Mouse (Mus musculus): Measurements from ENCODE around the gene Hmga1b. TPM values are rescaled to one million over a fixed set of nuclear protein-coding genes. Genes with fewer than 3 reads are reported as not detected.

Gene Hmga1b
- polyA plus RNA-seq, 1 experiment, result 1.4 TPM

DNA sequence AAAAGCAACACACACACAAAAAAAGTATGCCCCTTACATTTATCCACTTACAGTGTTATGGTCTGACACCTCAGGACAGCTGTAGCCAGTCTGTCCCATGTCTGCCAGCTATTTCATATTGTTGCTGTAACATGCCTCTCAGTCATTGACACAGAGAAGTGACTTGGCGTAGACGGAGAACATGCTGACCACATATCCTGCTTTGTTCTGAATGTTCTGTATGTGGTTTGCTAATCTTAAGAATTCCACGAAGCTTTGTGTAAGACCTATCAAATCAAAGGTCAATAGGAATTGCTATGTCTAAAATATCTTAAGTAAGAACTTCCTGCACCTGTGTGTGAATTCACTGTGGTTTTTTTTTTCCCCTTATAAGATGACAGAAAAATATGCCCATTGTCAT, 35.6 kb downstream of the Hmga1b start:
- Histone ChIP-seq H3K27ac (ENCODE audit: insufficient read depth, low read length) (no peak overlapping the region), H3K4me3 (ENCODE audit: insufficient read depth, low read length) (no peak overlapping the region), H3K4me1 (ENCODE audit: control insufficient read depth, insufficient read depth, low read length) (peaks cover 2% of the 10 kb centered on the region; the same call in 1 of the 2 replicates)
- TF ChIP-seq POLR2A (IDR thresholded peaks at IDR 0.05; ENCODE audit: extremely low read depth, insufficient read depth, low read length) (no peak), CTCF (IDR thresholded peaks at IDR 0.05; ENCODE audit: extremely low read depth, insufficient read depth, low read length) (no peak)

GRCm38 (mm10) chr11:120799316-120799890, 36.8 kb downstream of the Hmga1b start:
- TF ChIP-seq CTCF (IDR thresholded peaks at IDR 0.05; ENCODE audit: extremely low read depth, insufficient read depth, low read length), result no peak
- no peak for TF ChIP-seq POLR2A (IDR thresholded peaks at IDR 0.05; ENCODE audit: extremely low read depth, insufficient read depth, low read length)
- Histone ChIP-seq H3K27ac (ENCODE audit: insufficient read depth, low read length) (no peak overlapping the region), H3K4me1 (ENCODE audit: control insufficient read depth, insufficient read depth, low read length) (peaks cover 2% of the 10 kb centered on the region; the same call in 1 of the 2 replicates), H3K4me3 (ENCODE audit: insufficient read depth, low read length) (no peak overlapping the region)

DNA sequence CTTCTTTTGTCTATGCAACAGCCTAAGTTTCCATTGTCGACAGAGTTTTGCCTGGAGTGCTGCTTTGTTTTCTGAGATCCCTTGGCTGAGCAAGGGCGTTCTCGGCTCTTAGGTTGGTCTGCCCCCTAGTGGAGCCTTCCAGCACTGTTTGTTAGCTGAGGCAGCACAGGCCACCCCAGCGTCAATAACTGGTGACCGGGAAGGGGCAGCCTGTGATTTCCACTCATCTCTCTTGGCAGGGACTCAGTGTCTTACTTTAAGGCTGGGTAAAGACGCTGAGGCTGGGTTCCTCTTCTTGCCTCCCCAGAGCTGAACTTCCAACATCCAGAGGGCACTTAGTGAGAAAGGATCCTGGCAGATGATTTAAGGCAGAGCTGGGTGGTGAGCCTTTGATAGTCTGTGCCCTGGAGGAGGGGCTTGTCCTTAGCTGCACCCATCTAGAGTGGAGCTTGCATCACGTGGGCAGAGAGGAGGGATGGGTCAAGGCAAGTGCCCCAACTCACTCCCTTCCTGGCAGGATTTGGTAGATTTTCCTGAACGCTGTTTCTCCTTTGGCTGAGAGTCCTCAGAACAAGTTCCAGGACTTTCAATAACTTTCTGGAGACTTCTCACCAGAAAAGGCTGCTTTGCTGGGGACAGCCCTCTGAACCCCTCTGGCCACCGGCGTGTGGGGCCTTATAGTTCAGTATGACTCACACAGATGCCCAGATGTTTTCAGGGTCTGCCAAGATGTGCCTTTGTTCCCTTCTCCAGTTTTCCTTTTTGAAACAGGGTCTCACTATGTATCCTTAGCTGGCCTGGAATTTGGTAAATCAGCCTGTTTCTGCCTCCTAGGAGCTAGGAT, 37.7 kb downstream of the Hmga1b start:
- peak overlapping the region; percentile 24; the same call in 1 of the 2 replicates for H3K27ac ChIP-seq (ENCODE audit: insufficient read depth, low read length)
- TF ChIP-seq CTCF (IDR thresholded peaks at IDR 0.05; ENCODE audit: extremely low read depth, insufficient read depth, low read length), result peak; percentile 79
- TF ChIP-seq POLR2A (IDR thresholded peaks at IDR 0.05; ENCODE audit: extremely low read depth, insufficient read depth, low read length), result no peak
- peaks cover 2% of the 10 kb centered on the region; the same call in 1 of the 2 replicates for H3K4me1 ChIP-seq (ENCODE audit: control insufficient read depth, insufficient read depth, low read length)
- H3K4me3 ChIP-seq (ENCODE audit: insufficient read depth, low read length), result no peak overlapping the region

DNA sequence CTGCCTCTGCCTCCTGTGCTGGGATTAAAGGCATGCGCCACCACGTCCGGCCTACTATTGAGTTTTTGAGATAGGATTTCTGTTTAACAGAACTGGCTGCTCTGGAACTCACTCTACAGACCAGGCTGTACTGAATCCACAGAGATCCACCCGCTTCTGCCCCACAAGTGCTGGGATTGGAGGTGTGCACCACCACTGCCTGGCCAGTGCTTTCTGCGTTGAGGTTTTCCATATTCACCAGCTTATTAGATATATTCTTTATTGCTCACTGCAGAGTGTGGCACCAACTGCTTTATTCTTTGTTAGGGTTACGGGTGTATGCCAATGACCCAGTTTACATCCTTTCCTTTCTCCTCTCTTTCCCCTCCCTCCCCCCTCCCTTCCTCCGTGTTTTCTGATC, 41.7 kb downstream of the Hmga1b start:
- H3K4me1 ChIP-seq (ENCODE audit: control insufficient read depth, insufficient read depth, low read length), result no peaks in the 10 kb centered on the region
- TF ChIP-seq CTCF (IDR thresholded peaks at IDR 0.05; ENCODE audit: extremely low read depth, insufficient read depth, low read length), result no peak
- no peak for TF ChIP-seq POLR2A (IDR thresholded peaks at IDR 0.05; ENCODE audit: extremely low read depth, insufficient read depth, low read length)
- H3K27ac ChIP-seq (ENCODE audit: insufficient read depth, low read length), result no peak overlapping the region
- H3K4me3 ChIP-seq (ENCODE audit: insufficient read depth, low read length), result no peak overlapping the region

- Histone ChIP-seq H3K27ac (ENCODE audit: insufficient read depth, low read length) (no peak overlapping the region), H3K4me1 (ENCODE audit: control insufficient read depth, insufficient read depth, low read length) (no peaks in the 10 kb centered on the region), H3K4me3 (ENCODE audit: insufficient read depth, low read length) (no peak overlapping the region)
- TF ChIP-seq POLR2A (IDR thresholded peaks at IDR 0.05; ENCODE audit: extremely low read depth, insufficient read depth, low read length), result no peak
- TF ChIP-seq CTCF (IDR thresholded peaks at IDR 0.05; ENCODE audit: extremely low read depth, insufficient read depth, low read length), result no peak
Observed at GRCm38 (mm10) chr11:120804769-120805168, 42.2 kb downstream of the Hmga1b start.

- TF ChIP-seq POLR2A (IDR thresholded peaks at IDR 0.05; ENCODE audit: extremely low read depth, insufficient read depth, low read length) (no peak), CTCF (IDR thresholded peaks at IDR 0.05; ENCODE audit: extremely low read depth, insufficient read depth, low read length) (no peak)
- H3K4me1 ChIP-seq (ENCODE audit: control insufficient read depth, insufficient read depth, low read length), result no peaks in the 10 kb centered on the region
- H3K4me3 ChIP-seq (ENCODE audit: insufficient read depth, low read length), result no peak overlapping the region
- no peak overlapping the region for H3K27ac ChIP-seq (ENCODE audit: insufficient read depth, low read length)
Observed at GRCm38 (mm10) chr11:120805375-120806298, 43.0 kb downstream of the Hmga1b start.

DNA sequence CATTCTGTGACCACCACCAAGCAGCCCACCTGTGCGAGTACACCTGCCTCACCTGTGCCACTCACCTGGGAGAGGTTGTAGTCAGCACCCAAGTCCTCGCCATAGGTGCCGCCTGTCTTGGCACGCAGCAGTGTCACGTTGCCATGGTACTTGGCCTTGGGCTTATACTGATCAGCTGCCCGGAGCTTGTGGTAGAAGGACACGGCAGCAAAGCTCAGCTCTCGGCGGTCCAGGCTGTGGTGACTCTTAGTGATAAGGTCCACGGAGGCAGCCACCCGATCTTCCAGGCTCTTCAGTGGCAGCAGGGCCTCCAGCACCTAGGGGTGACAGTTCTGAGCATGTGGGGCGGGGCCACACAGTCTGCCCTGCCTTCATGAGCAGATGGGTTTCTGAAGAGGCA, 45.4 kb downstream of the Hmga1b start:
- TF ChIP-seq POLR2A (IDR thresholded peaks at IDR 0.05; ENCODE audit: extremely low read depth, insufficient read depth, low read length) (no peak), CTCF (IDR thresholded peaks at IDR 0.05; ENCODE audit: extremely low read depth, insufficient read depth, low read length) (no peak)
- H3K27ac ChIP-seq (ENCODE audit: insufficient read depth, low read length), result no peak overlapping the region
- H3K4me1 ChIP-seq (ENCODE audit: control insufficient read depth, insufficient read depth, low read length), result no peaks in the 10 kb centered on the region
- no peak overlapping the region for H3K4me3 ChIP-seq (ENCODE audit: insufficient read depth, low read length)

DNA sequence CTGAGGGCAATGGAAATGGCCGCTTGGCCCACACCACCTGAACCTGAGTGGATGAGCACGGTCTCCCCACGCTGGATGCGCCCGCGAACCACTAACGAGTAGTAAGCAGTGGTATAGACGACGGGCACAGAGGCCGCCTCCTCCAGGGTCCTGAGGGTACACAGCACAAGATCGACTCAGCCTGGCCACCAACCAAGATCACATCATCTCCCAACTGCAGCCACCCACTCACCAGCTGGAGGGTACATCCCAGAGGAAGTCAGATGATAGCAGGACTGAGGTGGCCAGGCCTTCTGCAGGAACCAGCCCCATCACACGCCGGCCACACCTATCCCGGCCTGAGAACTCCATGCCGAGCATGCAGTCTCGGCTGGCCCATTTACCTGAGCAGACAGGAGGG, 49.5 kb downstream of the Hmga1b start:
- H3K4me3 ChIP-seq (ENCODE audit: insufficient read depth, low read length), result no peak overlapping the region
- H3K4me1 ChIP-seq (ENCODE audit: control insufficient read depth, insufficient read depth, low read length), result no peaks in the 10 kb centered on the region
- TF ChIP-seq POLR2A (IDR thresholded peaks at IDR 0.05; ENCODE audit: extremely low read depth, insufficient read depth, low read length), result no peak
- TF ChIP-seq CTCF (IDR thresholded peaks at IDR 0.05; ENCODE audit: extremely low read depth, insufficient read depth, low read length), result no peak
- H3K27ac ChIP-seq (ENCODE audit: insufficient read depth, low read length), result no peak overlapping the region

Other genes starting within 250 kb of the Hmga1b start
- gene Gcgr, start 232.1 kb upstream of the Hmga1b start, polyA plus RNA-seq (2012; rRNA removed), result 0.13 TPM in 2 replicates
- 158 and 160 TPM in 2 replicates for gene Mcrip1, start 213.1 kb upstream of the Hmga1b start, polyA plus RNA-seq (2012; rRNA removed)
- gene Ppp1r27, start 211.7 kb upstream of the Hmga1b start, polyA plus RNA-seq (2012; rRNA removed), result not detected in 2 replicates
- 88.9 and 91.2 TPM in 2 replicates for gene P4hb, start 189.5 kb upstream of the Hmga1b start, polyA plus RNA-seq (2012; rRNA removed)
- gene Arhgdia, start 181.2 kb upstream of the Hmga1b start, polyA plus RNA-seq (2012; rRNA removed), result 416 and 442 TPM in 2 replicates
- 42.1 and 46.9 TPM in 2 replicates for gene Alyref, start 164.4 kb upstream of the Hmga1b start, polyA plus RNA-seq (2012; rRNA removed)
- gene Anapc11, start 164.4 kb upstream of the Hmga1b start, polyA plus RNA-seq (2012; rRNA removed), result 148 and 161 TPM in 2 replicates
- 0.58 and 1.1 TPM in 2 replicates for gene Npb, start 154.3 kb upstream of the Hmga1b start, polyA plus RNA-seq (2012; rRNA removed)
- 281 and 289 TPM in 2 replicates for gene Pcyt2, start 144.9 kb upstream of the Hmga1b start, polyA plus RNA-seq (2012; rRNA removed)
- gene Sirt7, start 137.6 kb upstream of the Hmga1b start, polyA plus RNA-seq (2012; rRNA removed), result 98.2 and 105 TPM in 2 replicates
- gene Mafg, start 129.2 kb upstream of the Hmga1b start, polyA plus RNA-seq (2012; rRNA removed), result 83.7 and 83.9 TPM in 2 replicates
- 2.2 and 3.6 TPM in 2 replicates for gene Pycr1, start 119.0 kb upstream of the Hmga1b start, polyA plus RNA-seq (2012; rRNA removed)
- 3.4 and 3.6 TPM in 2 replicates for gene Myadml2, start 114.6 kb upstream of the Hmga1b start, polyA plus RNA-seq (2012; rRNA removed)
- gene Notum, start 101.6 kb upstream of the Hmga1b start, polyA plus RNA-seq (2012; rRNA removed), result 6.8 and 7.1 TPM in 2 replicates
- 46.2 and 46.8 TPM in 2 replicates for gene Aspscr1, start 89.8 kb upstream of the Hmga1b start, polyA plus RNA-seq (2012; rRNA removed)
- gene Cenpx, start 49.1 kb upstream of the Hmga1b start, polyA plus RNA-seq (2012; rRNA removed), result 36.2 and 40.2 TPM in 2 replicates
- gene Lrrc45, start 48.9 kb upstream of the Hmga1b start, polyA plus RNA-seq (2012; rRNA removed), result 114 and 137 TPM in 2 replicates
- 60.4 and 72.2 TPM in 2 replicates for gene Rac3, start 41.3 kb upstream of the Hmga1b start, polyA plus RNA-seq (2012; rRNA removed)
- 20.5 and 21.3 TPM in 2 replicates for gene Dcxr, start 35.5 kb upstream of the Hmga1b start, polyA plus RNA-seq (2012; rRNA removed)
- gene Cbr2, start 30.7 kb upstream of the Hmga1b start, polyA plus RNA-seq (2012; rRNA removed), result 4.6 and 4.9 TPM in 2 replicates
- gene Rfng, start 21.4 kb downstream of the Hmga1b start, polyA plus RNA-seq (2012; rRNA removed), result 98.9 and 103 TPM in 2 replicates
- gene Gps1, start 21.5 kb downstream of the Hmga1b start, polyA plus RNA-seq (2012; rRNA removed), result 223 and 224 TPM in 2 replicates
- 49.8 and 51.3 TPM in 2 replicates for gene Dus1l, start 33.6 kb downstream of the Hmga1b start, polyA plus RNA-seq (2012; rRNA removed)
- 219 and 242 TPM in 2 replicates for gene Fasn, start 61.8 kb downstream of the Hmga1b start, polyA plus RNA-seq (2012; rRNA removed)
- gene Ccdc57, start 170.1 kb downstream of the Hmga1b start, polyA plus RNA-seq (2012; rRNA removed), result 11.0 and 13.1 TPM in 2 replicates
- 6.1 and 7.1 TPM in 2 replicates for gene Slc16a3, start 185.7 kb downstream of the Hmga1b start, polyA plus RNA-seq (2012; rRNA removed)
- 108 and 110 TPM in 2 replicates for gene Csnk1d, start 228.5 kb downstream of the Hmga1b start, polyA plus RNA-seq (2012; rRNA removed)

Measured in cortical plate, adult 2 months (tissue).